Mouse (Mus musculus): ENCODE results near the gene Iqch. TPM values are rescaled to one million over a fixed set of nuclear protein-coding genes. Genes with fewer than 3 reads are reported as not detected.
A peak's percentile ranks its signal among the peaks of the same experiment; 100 is the strongest.

Gene Iqch
- total and polyA plus RNA-seq, 2 experiments from 2014 or later: 0.18 to 0.26 TPM

DNA sequence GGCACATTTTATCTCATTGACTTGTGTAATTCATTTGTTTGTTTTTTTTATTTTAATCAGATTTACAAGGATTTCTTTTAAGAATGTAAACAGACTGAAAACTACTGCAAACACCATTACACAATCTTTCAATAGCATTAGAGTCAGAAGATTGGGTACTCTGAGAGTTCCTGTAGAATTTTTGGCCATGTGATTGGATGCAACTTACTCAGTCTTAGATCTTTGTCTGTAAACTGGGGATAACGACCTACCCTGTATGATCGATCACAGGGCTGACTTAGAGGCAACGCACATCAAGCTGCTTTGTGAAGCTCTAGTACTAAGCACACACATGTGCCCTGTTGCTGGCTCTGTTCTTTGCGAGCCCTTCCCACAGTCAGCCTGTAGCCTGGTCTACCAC is 11.7 kb downstream of the Iqch start:
- Histone ChIP-seq H3K4me3 (ENCODE audit: low read length) (no peak overlapping the region), H3K27me3 (ENCODE audit: insufficient read depth, low read length) (no peaks in the 10 kb centered on the region), H3K27ac (no peak overlapping the region), H3K4me2 (ENCODE audit: low read depth, low read length) (no peak overlapping the region), H3K4me1 (ENCODE audit: insufficient read depth, low read length) (no peaks in the 10 kb centered on the region), H3K9ac (replicated peaks; ENCODE audit: low read length) (no peak overlapping the region), H3K36me3 (ENCODE audit: insufficient read depth, low read length) (no peaks in the 10 kb centered on the region), H3K9me3 (ENCODE audit: low read length) (0 out of 2 replicates have a peak, but pooled peaks cover 2% of the 10 kb centered on the region)
- TF ChIP-seq CTCF (IDR thresholded peaks at IDR 0.05; ENCODE audit: low read depth): no peak
- no peak for DNase-seq (ENCODE audit: low spot score)
- WGBS: 97% methylated on average over 4 of the region's 4 CpGs
- no peak for ATAC-seq

DNA sequence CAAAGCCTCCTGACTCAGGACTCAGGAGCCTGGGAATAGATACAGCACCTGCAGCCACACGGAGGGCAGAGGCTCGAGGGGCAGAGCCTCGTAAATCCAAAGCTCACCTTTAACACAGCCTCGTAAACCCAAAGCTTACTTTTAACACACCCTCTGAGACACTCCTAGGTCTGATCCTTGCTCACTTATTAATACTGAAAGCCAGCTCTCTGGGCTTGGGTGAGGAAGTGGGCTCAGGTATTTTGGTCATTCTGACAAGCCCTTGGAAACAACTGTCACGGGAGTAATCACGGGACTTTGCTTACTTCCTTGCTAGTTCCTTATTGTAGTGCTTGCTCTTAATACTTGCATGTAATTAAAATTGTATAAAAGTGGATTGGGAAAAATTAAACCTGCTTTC is 13.1 kb downstream of the Iqch start:
- Histone ChIP-seq H3K36me3 (ENCODE audit: insufficient read depth, low read length) (no peaks in the 10 kb centered on the region), H3K9me3 (ENCODE audit: low read length) (0 out of 2 replicates have a peak, but pooled peaks cover 2% of the 10 kb centered on the region)
- no peak for ATAC-seq

GRCm38 (mm10) chr9:63585251-63585650 is 17.0 kb downstream of the Iqch start:
- Histone ChIP-seq H3K36me3 (ENCODE audit: insufficient read depth, low read length) (no peaks in the 10 kb centered on the region), H3K4me1 (ENCODE audit: insufficient read depth, low read length) (no peaks in the 10 kb centered on the region), H3K9me3 (ENCODE audit: low read length) (0 out of 2 replicates have a peak, but pooled peaks cover 2% of the 10 kb centered on the region), H3K9ac (replicated peaks; ENCODE audit: low read length) (no peak overlapping the region), H3K27me3 (ENCODE audit: insufficient read depth, low read length) (no peaks in the 10 kb centered on the region), H3K4me3 (ENCODE audit: low read length) (no peak overlapping the region), H3K4me2 (ENCODE audit: low read depth, low read length) (no peak overlapping the region), H3K27ac (no peak overlapping the region)
- no peak for ATAC-seq
- no peak for DNase-seq (ENCODE audit: low spot score)
- 91% methylated on average over 6 of the region's 6 CpGs for WGBS
- no peak for TF ChIP-seq CTCF (IDR thresholded peaks at IDR 0.05; ENCODE audit: low read depth)

More for the DNA sequence above, 13.1 kb downstream of the Iqch start:
- Histone ChIP-seq H3K4me2 (ENCODE audit: low read depth, low read length) (no peak overlapping the region), H3K4me1 (ENCODE audit: insufficient read depth, low read length) (no peaks in the 10 kb centered on the region), H3K9ac (replicated peaks; ENCODE audit: low read length) (no peak overlapping the region), H3K27ac (no peak overlapping the region), H3K4me3 (ENCODE audit: low read length) (no peak overlapping the region), H3K27me3 (ENCODE audit: insufficient read depth, low read length) (no peaks in the 10 kb centered on the region)
- no peak for TF ChIP-seq CTCF (IDR thresholded peaks at IDR 0.05; ENCODE audit: low read depth)
- no peak for DNase-seq (ENCODE audit: low spot score)
- WGBS: 83% methylated on average over 6 of the region's 6 CpGs

GRCm38 (mm10) chr9:63581778-63582177 is 20.5 kb downstream of the Iqch start:
- Histone ChIP-seq H3K9me3 (ENCODE audit: low read length) (no peaks in the 10 kb centered on the region), H3K27ac (no peak overlapping the region), H3K4me2 (ENCODE audit: low read depth, low read length) (no peak overlapping the region), H3K27me3 (ENCODE audit: insufficient read depth, low read length) (no peaks in the 10 kb centered on the region), H3K4me3 (ENCODE audit: low read length) (no peak overlapping the region), H3K9ac (replicated peaks; ENCODE audit: low read length) (no peak overlapping the region), H3K4me1 (ENCODE audit: insufficient read depth, low read length) (no peaks in the 10 kb centered on the region), H3K36me3 (ENCODE audit: insufficient read depth, low read length) (no peaks in the 10 kb centered on the region)
- no peak for DNase-seq (ENCODE audit: low spot score)
- WGBS: 87% methylated on average over 4 of the region's 4 CpGs
- no peak for ATAC-seq
- no peak for TF ChIP-seq CTCF (IDR thresholded peaks at IDR 0.05; ENCODE audit: low read depth)

DNA sequence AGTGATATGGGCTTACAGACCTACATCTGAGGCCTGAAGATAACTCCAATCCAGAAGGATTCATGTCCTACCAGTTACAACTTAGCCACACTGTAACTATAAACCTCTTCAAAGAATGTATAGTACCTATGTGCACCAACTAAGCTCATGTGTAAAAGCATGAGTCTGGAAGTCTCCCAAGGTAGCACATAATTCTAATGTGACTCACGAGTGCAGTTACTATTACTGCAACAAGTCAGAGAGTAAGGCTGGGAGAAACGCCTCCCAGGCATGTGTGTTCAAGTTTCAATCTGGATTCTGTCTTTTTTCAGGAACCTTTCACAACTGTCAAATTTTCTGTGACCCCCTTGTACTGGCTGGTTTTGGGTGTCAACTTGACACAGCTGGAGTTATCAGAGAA is 22.2 kb downstream of the Iqch start:
- Histone ChIP-seq H3K4me3 (ENCODE audit: low read length) (no peak overlapping the region), H3K9ac (replicated peaks; ENCODE audit: low read length) (no peak overlapping the region), H3K27me3 (ENCODE audit: insufficient read depth, low read length) (no peaks in the 10 kb centered on the region), H3K27ac (no peak overlapping the region), H3K36me3 (ENCODE audit: insufficient read depth, low read length) (no peaks in the 10 kb centered on the region), H3K4me2 (ENCODE audit: low read depth, low read length) (no peak overlapping the region), H3K4me1 (ENCODE audit: insufficient read depth, low read length) (no peaks in the 10 kb centered on the region), H3K9me3 (ENCODE audit: low read length) (no peaks in the 10 kb centered on the region)
- DNase-seq (ENCODE audit: low spot score) (no peak), ATAC-seq (no peak)
- 87% methylated on average over 2 of the region's 2 CpGs for WGBS
- no peak for TF ChIP-seq CTCF (IDR thresholded peaks at IDR 0.05; ENCODE audit: low read depth)

GRCm38 (mm10) chr9:63579644-63580043 is 22.6 kb downstream of the Iqch start:
- Histone ChIP-seq H3K36me3 (ENCODE audit: insufficient read depth, low read length) (no peaks in the 10 kb centered on the region), H3K27me3 (ENCODE audit: insufficient read depth, low read length) (no peaks in the 10 kb centered on the region), H3K27ac (no peak overlapping the region), H3K4me3 (ENCODE audit: low read length) (no peak overlapping the region), H3K4me1 (ENCODE audit: insufficient read depth, low read length) (no peaks in the 10 kb centered on the region), H3K4me2 (ENCODE audit: low read depth, low read length) (no peak overlapping the region), H3K9ac (replicated peaks; ENCODE audit: low read length) (no peak overlapping the region), H3K9me3 (ENCODE audit: low read length) (no peaks in the 10 kb centered on the region)
- DNase-seq (ENCODE audit: low spot score) (no peak), ATAC-seq (no peak)
- WGBS: 81% methylated on average over 5 of the region's 5 CpGs
- TF ChIP-seq CTCF (IDR thresholded peaks at IDR 0.05; ENCODE audit: low read depth): 0 out of 2 replicates have a peak, but pooled peaks have one; percentile 20

GRCm38 (mm10) chr9:63577469-63577868 is 24.8 kb downstream of the Iqch start:
- no peak for DNase-seq (ENCODE audit: low spot score)
- no peak overlapping the region for H3K4me2 ChIP-seq (ENCODE audit: low read depth, low read length)
- ATAC-seq: no peak
- no peaks in the 10 kb centered on the region for H3K4me1 ChIP-seq (ENCODE audit: insufficient read depth, low read length)
- no peaks in the 10 kb centered on the region for H3K9me3 ChIP-seq (ENCODE audit: low read length)
- no peaks in the 10 kb centered on the region for H3K27me3 ChIP-seq (ENCODE audit: insufficient read depth, low read length)
- TF ChIP-seq CTCF (IDR thresholded peaks at IDR 0.05; ENCODE audit: low read depth): no peak
- H3K9ac ChIP-seq (replicated peaks; ENCODE audit: low read length): no peak overlapping the region
- H3K27ac ChIP-seq: no peak overlapping the region
- 85% methylated on average over 3 of the region's 3 CpGs for WGBS
- no peak overlapping the region for H3K4me3 ChIP-seq (ENCODE audit: low read length)
- H3K36me3 ChIP-seq (ENCODE audit: insufficient read depth, low read length): no peaks in the 10 kb centered on the region

Data from hindbrain, postnatal 0 days (tissue).